Mouse (Mus musculus): ENCODE results near the gene Trp53tg5.

The Trp53tg5 gene

DNA sequence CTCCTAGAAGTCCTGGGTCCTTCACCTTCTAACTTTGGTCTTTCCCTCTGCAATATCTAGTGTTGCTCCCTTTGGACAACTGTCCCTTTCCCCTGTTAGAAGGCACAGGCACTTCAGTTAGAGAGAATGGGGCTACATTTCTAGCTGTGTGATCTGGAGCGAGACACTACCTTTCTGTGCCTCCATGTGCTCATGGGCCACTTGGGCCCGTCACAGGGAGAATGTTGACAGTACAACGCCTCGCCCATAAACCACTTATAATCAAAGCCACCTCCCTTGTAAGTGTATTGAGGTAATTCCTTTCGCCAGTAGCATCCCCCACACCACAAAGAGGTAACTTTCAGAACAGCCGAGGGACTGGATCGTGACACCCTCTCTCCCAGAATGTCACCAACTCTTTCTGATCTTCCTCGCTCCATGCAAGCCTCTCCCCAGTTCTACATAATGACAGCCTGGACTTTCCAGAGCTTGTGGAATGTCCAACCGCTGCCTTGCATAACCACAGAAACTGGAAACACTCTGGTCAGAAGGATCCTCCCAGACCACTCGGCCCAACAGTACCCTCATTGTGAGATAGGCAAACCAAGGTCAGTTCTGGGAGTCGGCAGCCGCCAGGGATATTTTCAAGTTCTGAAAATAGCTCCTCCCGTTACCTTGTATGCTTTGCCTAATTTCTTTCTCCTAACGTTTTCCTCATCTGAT, 24.0 kb downstream of the Trp53tg5 start:
- peak; percentile 46 for DNase-seq (ENCODE audit: low spot score)

- DNase-seq (ENCODE audit: low spot score): no peak
These were observed 24.6 kb downstream of the Trp53tg5 start for GRCm38 (mm10) chr2:164448921-164449320.

DNA sequence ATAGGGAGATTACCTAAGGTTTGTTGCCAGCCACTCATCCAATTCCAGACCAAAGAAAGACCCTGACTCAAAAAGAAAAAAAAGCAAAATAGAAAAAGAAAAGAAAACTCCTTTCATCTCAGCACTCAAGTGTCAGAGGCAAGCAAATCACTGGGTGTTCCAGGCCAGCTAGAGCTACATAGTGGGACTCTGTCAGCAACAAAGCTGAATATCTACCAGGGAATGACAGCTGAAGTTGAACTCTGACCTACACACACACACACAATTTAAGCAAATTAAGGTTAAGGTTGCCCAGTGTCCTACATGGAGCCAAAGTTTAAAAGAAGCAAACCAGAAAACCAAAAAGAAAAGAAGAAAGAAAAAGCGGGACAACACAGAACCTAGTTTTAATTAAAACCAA, 25.4 kb downstream of the Trp53tg5 start:
- no peak for DNase-seq (ENCODE audit: low spot score)

DNA sequence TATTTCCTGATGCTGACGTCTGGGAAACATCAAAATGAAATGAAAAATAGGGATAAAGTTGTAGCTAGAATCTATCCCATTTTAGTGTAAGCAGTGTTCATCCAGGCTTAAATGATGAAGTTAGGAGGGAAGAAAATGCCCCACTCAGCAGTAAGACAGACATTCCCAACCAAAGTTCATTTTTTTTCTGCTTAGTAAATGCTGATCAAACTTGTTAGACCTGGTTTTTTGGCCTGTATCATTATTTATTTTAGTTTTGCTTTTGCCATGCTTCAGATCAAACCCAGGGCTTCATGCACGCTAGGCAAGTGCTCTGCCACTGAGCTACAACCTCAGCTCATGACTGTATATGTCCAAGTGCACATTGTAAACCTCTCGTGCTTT, 27.4 kb downstream of the Trp53tg5 start:
- no peak for DNase-seq (ENCODE audit: low spot score)

DNA sequence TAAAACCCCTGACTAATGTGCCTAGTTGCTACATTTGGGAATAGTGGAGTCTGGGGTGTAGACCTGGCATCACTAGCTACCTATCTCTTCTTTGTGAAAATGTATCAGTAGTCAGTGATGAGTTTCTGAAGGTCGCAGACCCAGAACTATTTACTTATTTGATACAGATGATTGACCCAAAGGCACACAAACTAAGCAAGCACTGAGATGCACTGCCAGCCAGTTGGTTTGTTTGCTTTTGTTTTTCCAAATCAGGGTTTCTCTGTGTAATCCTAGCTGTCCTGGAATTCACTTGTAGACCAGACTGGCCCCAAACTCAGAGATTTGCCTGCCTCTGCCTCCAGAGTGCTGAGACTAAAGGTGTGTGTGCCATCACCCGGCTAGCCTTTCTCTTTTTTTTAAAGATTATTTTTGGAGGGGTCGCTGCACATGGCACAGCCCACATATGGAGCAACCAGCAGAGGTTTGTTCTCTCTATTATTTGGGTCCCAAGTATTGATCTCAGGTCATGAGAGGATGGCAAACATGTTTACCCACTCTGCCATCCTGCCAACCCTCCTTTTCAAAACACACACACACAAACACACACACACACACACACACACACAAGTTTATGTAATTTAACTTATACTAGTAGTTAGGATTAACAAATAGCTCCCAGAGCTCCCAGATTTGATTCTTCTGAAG, 28.0 kb downstream of the Trp53tg5 start:
- DNase-seq (ENCODE audit: low spot score): no peak

GRCm38 (mm10) chr2:164444701-164445100, 28.8 kb downstream of the Trp53tg5 start:
- DNase-seq (ENCODE audit: low spot score): no peak

DNA sequence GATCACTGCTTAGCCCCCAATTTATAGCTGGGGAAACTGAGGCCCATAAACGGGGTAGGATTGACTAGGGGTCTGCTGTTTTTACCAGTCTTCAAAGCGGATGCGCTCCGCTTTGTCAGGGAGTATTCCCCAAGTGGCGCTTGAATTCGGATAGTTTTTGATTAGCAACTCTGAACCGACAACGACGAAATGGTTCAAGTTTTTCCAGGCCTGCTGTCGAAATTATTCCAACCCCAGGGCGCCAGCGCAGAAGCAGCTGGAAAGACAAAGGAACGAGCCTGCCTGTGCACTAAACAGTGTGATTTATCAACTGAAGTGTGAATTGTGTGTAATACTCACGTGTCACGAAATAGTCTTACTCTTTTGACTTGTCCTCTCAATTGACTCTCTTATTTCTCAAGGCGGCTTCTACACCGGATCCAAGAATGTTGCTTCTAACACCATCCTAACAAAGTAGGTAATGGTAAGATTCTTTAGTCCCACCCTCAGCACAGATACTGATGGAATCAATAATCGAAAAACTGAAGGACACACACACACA, 30.0 kb downstream of the Trp53tg5 start, which contains the start of gene Sdc4:
Gene Sdc4, minus strand, starts transcription at position 428 of the 541 bp plus-strand sequence.
- no peak for DNase-seq (ENCODE audit: low spot score)

GRCm38 (mm10) chr2:164443051-164443437, 30.5 kb downstream of the Trp53tg5 start:
- DNase-seq (ENCODE audit: low spot score): peak; percentile 92

- DNase-seq (ENCODE audit: low spot score): peak; percentile 36
These were observed 31.0 kb downstream of the Trp53tg5 start for GRCm38 (mm10) chr2:164442315-164443050.

DNA sequence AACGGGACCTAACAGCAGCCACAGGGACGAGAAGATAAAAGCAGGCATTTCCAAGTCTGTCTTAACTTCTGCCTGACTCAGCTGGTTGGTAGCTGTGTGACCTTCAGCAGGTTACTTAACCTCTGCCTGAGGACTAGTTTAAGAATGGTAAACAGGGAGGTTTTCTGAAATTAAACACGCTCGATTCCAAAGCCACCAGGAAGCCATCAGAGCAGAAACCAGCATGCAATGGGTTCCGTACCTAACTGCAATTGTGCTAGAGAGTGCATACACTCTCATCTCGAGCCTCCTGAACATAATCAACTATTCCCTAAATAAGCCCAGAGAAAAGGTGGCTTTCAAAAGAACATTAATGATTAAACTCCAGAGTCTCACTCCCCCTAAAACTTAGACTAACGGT, 31.8 kb downstream of the Trp53tg5 start:
- DNase-seq (ENCODE audit: low spot score): no peak

DNA sequence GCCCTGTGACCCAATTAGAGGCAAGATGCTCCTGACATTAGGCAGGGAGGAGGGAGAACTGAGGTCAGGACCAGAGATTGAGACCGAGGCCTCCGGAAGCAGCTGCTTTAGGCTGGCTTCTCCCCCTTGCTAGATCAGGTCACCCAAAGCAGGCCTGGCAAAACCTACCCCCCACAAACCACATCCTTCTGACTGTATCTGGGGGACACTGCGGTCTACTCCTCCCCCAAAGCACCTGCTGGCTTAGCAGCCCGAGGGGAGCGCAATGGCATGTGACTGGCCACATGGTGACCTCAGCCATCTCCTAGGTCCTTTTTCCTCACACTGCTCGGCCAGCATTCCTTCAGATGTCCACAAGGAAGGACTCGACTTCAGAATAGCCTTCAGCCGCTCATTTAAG, 32.4 kb downstream of the Trp53tg5 start:
- DNase-seq (ENCODE audit: low spot score): no peak

DNA sequence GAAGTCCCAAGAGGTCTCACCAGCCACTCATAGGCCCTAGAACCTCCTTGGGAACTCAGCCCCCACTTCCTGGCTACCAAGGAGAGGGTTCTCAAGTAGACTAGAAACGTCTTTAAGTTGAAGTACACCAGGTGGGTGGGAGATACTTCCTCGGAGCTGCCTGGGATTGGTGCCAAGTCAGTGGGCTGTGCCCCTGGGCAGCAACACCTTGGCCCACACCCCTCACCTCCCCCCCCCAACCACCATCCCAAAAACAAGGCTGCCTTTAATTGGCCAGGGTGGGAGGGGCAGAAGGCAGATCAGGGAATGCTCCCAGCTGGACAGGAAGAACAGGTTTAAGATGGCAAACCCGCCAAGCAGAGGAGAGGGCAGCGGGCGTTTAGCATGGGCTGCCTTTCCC, 33.2 kb downstream of the Trp53tg5 start:
- DNase-seq (ENCODE audit: low spot score): peak; percentile 82

DNA sequence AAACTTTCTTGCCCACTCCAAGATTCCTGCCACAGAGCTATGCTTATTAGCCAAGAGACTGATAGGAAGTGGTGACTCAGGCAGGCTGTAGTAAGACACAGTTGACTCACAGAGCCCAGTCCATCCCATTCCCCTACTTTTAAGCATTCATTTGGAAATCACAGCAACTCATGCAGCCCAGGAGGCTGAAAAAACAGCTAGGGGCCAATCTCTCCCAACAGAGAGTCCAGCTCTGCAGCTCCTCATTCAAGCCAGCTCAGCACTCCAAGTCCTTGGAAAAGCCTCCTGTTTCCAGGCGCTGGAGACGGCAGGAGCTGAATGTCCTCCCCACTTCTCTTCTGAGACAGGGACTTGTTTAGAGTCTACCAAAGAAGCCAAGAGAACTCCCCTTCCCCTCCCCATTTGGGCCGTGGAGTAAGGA, 34.5 kb downstream of the Trp53tg5 start:
- no peak for DNase-seq (ENCODE audit: low spot score)

DNA sequence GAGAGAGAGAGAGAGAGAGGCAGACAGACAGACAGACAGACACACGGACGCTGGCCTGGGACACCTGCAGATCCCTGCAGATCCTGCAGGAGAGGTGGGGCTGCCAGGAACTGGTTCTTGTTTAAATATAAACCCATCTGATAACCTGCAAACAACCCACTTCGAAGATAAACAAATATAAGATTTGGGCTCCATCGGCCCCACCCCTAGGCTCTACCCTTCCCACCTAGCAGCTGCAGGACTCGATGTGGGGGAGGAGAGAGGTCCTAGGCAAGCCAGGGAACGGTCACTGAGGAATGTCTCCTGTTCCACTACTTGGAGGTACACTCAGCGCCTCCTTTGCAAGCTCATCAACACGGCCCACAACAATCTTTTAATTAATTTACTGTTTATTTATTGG, 35.3 kb downstream of the Trp53tg5 start:
- DNase-seq (ENCODE audit: low spot score): no peak

GRCm38 (mm10) chr2:164437710-164438109, 35.8 kb downstream of the Trp53tg5 start:
- DNase-seq (ENCODE audit: low spot score): no peak

DNA sequence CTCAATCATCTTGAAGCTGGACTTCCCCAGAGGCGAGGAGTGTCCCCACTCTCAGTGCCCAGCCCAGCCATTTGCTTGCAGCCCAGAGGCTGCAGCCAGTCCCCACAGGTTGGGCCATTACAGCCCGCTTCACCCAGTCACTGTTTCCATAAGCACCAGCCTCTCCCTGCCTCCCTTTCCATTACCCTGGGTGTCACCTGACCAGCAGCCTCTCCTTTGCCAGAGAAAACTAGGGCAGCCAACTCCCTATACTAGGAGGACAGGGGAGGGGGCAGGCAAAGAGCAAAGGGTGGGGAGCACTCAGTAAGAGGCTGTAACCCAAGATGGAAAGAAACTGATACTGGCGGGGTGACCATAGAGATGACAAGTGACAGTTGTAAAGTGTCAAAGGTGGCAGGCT, 36.6 kb downstream of the Trp53tg5 start:
- DNase-seq (ENCODE audit: low spot score): peak; percentile 64

DNA sequence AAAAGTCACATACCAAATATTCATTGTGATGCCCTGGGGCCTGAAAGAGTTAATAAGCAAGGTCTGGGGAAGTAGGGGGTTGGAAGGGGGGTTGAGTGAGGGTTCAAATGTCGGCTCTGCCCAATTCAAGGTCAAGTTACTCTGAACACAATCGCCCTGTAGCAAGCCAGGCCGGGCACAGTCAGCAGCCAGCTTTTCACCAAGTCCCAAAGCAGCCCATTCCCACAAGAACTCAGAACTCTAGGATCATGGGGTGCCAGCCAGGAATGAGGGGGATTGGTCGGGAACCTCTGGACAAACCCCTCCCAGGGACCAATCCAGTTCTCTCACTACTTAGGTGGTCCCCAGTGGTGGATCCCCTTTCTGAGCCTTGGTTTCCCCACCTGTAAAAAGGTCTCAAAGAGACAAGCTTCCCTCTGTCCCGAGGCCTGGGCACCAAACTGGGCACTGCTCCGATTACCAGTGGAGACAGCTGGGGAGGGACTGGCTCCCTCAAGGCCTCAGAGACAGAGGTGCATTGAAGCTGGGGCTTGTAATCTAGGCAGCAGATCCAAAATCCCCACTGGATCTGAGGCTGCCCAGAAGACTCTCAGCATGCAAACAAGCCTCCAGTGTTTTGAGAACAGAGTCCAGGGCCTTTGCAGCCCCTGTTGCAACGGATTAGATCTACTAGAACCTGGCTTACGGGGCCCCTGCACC, 37.2 kb downstream of the Trp53tg5 start:
- no peak for DNase-seq (ENCODE audit: low spot score)

- peak; percentile 63 for DNase-seq (ENCODE audit: low spot score)
These were observed 38.1 kb downstream of the Trp53tg5 start for GRCm38 (mm10) chr2:164435216-164436090.

DNA sequence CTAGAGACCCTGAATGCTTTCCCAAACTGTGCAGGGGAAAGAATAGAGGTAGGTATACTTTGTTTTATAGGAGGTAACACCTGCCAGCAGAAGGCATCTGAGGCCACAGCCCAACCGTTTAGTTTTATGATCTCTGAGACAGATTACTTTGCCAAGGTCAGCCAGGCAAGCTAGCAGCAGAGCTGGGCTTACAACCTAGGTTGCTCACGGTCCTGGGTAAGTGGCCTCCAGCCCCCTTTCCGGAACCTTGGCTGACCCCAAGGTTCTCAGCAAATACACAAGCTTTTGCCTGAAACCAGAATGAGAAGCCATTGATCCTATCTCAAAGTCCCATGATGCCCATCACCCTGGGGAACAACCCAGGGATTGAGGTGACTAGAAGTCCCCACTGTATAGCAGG, 38.8 kb downstream of the Trp53tg5 start:
- DNase-seq (ENCODE audit: low spot score): no peak

GRCm38 (mm10) chr2:164433278-164433895, 40.1 kb downstream of the Trp53tg5 start:
- no peak for DNase-seq (ENCODE audit: low spot score)
